Mouse (Mus musculus): ENCODE measurements at regions not wholly inside any gene's neighbourhood (a gene's known extent, or its start where the extent isn't known, plus 50 kb on each side); places are given as distances from the start of the nearest gene placed in this dataset.

DNA sequence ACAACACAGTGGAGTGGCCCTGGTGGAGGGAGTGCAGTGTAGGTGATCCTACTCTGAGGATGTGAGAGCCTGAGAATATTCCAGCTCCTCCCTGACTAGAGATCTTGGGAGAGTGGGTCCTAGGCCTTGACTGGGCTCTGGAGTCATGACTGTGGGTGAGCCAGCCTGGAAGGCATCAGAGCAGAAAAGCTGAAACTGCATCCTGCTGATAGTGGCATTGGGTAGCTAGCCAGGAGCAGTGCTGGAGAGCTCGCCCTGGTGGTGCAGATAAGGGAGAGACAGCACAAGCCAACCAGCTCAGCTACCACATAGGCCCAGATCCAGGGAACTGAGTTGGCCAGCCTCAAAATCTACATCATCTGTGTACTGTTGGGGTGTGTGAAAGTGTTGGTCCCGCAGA lies 58.8 kb upstream of the Kcna4 start:
- H3K27ac ChIP-seq (replicated peaks) = no peak overlapping the region
- TF ChIP-seq EP300 (optimal IDR thresholded peaks at IDR 0.05) (no peak), CTCF (IDR thresholded peaks at IDR 0.05; ENCODE audit: low read depth) (no peak)
- no peak overlapping the region for H3K4me3 ChIP-seq (ENCODE audit: low read depth, low read length)
- 71% methylated on average over 2 of the region's 2 CpGs for WGBS
- no peaks in the 10 kb centered on the region for H3K36me3 ChIP-seq (ENCODE audit: control insufficient read depth, insufficient read depth, low read length)
- H3K4me1 ChIP-seq (replicated peaks; ENCODE audit: control insufficient read depth, insufficient read depth) = no peaks in the 10 kb centered on the region
- DNase-seq (ENCODE audit: low spot score) = no peak
- H3K27me3 ChIP-seq (ENCODE audit: control insufficient read depth, insufficient read depth, low read length) = no peaks in the 10 kb centered on the region
- ATAC-seq (ENCODE audit: low FRiP score, low TSS enrichment) = no peak
- H3K4me2 ChIP-seq (replicated peaks; ENCODE audit: low read depth) = no peak overlapping the region
- no peaks in the 10 kb centered on the region for H3K9me3 ChIP-seq (ENCODE audit: control insufficient read depth, low read length)
- no peak overlapping the region for H3K9ac ChIP-seq (ENCODE audit: low read length)

DNA sequence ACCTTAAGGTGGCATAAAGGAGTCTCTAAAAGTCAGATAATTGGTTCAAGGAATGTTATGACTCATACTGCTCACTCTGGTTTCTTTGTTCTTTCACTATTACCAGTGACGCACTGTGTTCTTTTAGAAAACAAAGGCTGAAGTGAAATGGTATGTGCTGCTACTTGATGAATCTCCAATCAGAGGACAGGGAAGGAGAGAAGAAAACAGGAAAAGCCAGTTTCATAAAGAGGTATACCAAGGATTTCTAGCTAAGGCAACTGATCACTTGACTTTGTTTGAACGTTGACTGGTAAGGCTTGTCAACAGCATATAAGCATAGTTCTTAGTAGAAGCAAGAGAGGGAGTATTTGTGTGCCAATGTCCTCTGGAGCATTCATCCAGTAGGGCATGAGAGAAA lies 57.6 kb upstream of the Kcna4 start:
- no peaks in the 10 kb centered on the region for H3K36me3 ChIP-seq (ENCODE audit: control insufficient read depth, insufficient read depth, low read length)
- no peaks in the 10 kb centered on the region for H3K9me3 ChIP-seq (ENCODE audit: control insufficient read depth, low read length)
- no peak overlapping the region for H3K4me3 ChIP-seq (ENCODE audit: low read depth, low read length)
- H3K27me3 ChIP-seq (ENCODE audit: control insufficient read depth, insufficient read depth, low read length) = no peaks in the 10 kb centered on the region
- no peaks in the 10 kb centered on the region for H3K4me1 ChIP-seq (replicated peaks; ENCODE audit: control insufficient read depth, insufficient read depth)
- no peak overlapping the region for H3K4me2 ChIP-seq (replicated peaks; ENCODE audit: low read depth)
- no peak overlapping the region for H3K9ac ChIP-seq (ENCODE audit: low read length)
- 43% methylated on average over 2 of the region's 2 CpGs for WGBS
- H3K27ac ChIP-seq (replicated peaks) = no peak overlapping the region
- DNase-seq (ENCODE audit: low spot score) = no peak
- TF ChIP-seq EP300 (optimal IDR thresholded peaks at IDR 0.05) (no peak), CTCF (IDR thresholded peaks at IDR 0.05; ENCODE audit: low read depth) (no peak)
- ATAC-seq (ENCODE audit: low FRiP score, low TSS enrichment) = 0 out of 2 replicates have a peak, but pooled peaks have one; percentile 40
